Mouse (Mus musculus) lung, postnatal 0 days (tissue): ENCODE results near the gene Fras1. TPM values are rescaled to one million over a fixed set of nuclear protein-coding genes. Genes with fewer than 3 reads are reported as not detected.

Experiments used
- ATAC-seq: fragments of 200-750 bp; cut with Nextera tagmentation; 2 replicates; pipeline ENCODE4 v1.8.0; 2017; ENCODE audit warnings: moderate library complexity
- DNase-seq: peaks from one replicate; pipeline ENCODE4 v3.0.0-alpha.2; 2016; ENCODE audit warnings: low spot score
- H3K27ac ChIP-seq: fragments of 300-500 bp; sonication (generic); 2 replicates; pipeline ENCODE4 v1.5.1; 2014; ENCODE audit warnings: antibody characterized with exemption, mild to moderate bottlenecking, low read length, mixed read lengths
- H3K27me3 ChIP-seq: fragments of 300-500 bp; sonication (generic); replicated peaks from 2 replicates; pipeline ENCODE4 v1.6.1; 2014; ENCODE audit warnings: low read length, mixed read lengths; ENCODE audit not compliant: insufficient read depth
- H3K36me3 ChIP-seq: fragments of 300-500 bp; sonication (generic); 2 replicates; pipeline ENCODE4 v1.6.1; 2014; ENCODE audit warnings: low read length, mixed read lengths; ENCODE audit not compliant: insufficient read depth
- H3K4me1 ChIP-seq: fragments of 300-500 bp; sonication (generic); 2 replicates; pipeline ENCODE4 v1.6.1; 2014; ENCODE audit warnings: antibody characterized with exemption, low read depth, low read length, mixed read lengths; ENCODE audit not compliant: insufficient read depth
- H3K4me2 ChIP-seq: fragments of 300-500 bp; sonication (generic); replicated peaks from 2 replicates; pipeline ENCODE4 v1.6.1; 2014; ENCODE audit warnings: low read depth, mild to moderate bottlenecking, low read length, moderate library complexity, mixed read lengths
- H3K4me3 ChIP-seq: fragments of 300-500 bp; sonication (generic); 2 replicates; pipeline ENCODE4 v1.5.1; 2014; ENCODE audit warnings: low read depth, low read length
- H3K9ac ChIP-seq: fragments of 300-500 bp; sonication (generic); replicated peaks from 2 replicates; pipeline ENCODE4 v1.6.1; 2014; ENCODE audit warnings: low read depth, mild to moderate bottlenecking
- H3K9me3 ChIP-seq: fragments of 300-500 bp; sonication (generic); 2 replicates; pipeline ENCODE4 v1.6.1; 2016; ENCODE audit warnings: low read length, mixed read lengths
- CTCF ChIP-seq: IDR thresholded peaks from 2 replicates; pipeline ENCODE4 v1.5.1; 2016; ENCODE audit warnings: antibody characterized with exemption, mild to moderate bottlenecking
- EP300 ChIP-seq: IDR thresholded peaks from 2 replicates; pipeline ENCODE4 v1.6.1; 2016; ENCODE audit warnings: antibody characterized with exemption, mild to moderate bottlenecking, control low read depth
- whole genome bisulfite sequencing: fragments of 180-500 bp; shearing (Covaris S2); extraction: QIAGEN DNeasy Blood & Tissue Kit; methylation state at CpG from one replicate; pipeline ENCODE4 v1.1.7; 2014; 5-methylcytosine and 5-hydroxymethylcytosine counted together
- polyA plus RNA-seq: library from polyadenylated mRNA; unstranded; fragments of >200 nt; fragmentation: Nextera tagmentation; extraction: Ambion mirVana; gene quantifications from 2 replicates; pipeline ENCODE4 v1.2.1, GENCODE M21; 2015

Gene Fras1
- polyA plus RNA-seq, 1 experiment from 2014 or later = 8.0 TPM

DNA sequence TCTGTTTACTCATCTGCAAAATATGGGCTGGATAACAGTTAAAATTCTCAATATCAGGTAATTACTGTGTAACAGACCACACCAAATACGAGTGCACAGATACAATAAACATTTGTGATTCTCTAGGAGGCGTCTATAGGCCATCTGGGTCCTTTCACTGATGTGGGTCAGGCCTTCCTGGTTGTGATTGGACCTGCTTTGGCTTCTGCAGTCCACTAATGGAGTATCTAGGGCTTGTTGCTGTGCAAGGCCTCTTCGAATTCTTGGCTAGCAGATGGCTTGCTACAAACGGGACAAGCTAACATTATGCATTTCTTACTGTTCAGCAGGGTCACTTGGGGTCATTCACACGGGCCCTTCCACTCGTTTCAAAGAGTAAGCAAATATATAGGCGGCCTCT, 92.7 kb downstream of the Fras1 start:
- no peak for TF ChIP-seq CTCF
- no peak for TF ChIP-seq EP300
- no peaks in the 10 kb centered on the region for H3K36me3 ChIP-seq
- no peak for ATAC-seq

DNA sequence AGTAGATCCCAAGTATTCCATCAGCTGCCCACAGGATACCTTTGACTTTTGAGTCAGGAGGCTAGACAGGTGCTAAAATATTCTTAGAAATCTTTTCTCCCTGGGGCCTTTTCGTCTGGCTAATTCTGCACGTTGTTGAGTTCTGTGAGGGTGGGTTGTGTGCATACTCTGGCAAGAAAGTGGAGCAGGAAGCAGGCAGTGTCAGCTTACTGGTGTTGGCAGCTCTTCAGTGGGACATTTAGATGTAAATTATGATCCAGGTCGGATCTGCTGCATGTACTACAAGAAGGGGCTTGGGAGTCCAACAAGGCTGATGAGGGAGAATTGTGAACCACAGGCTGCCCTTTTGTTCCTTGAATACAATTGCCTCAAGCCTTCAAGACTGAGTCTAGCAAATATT, 98.2 kb downstream of the Fras1 start:
- Histone ChIP-seq H3K27me3 (no peaks in the 10 kb centered on the region), H3K4me2 (no peak overlapping the region), H3K36me3 (no peaks in the 10 kb centered on the region), H3K4me3 (no peak overlapping the region), H3K27ac (no peak overlapping the region), H3K9me3 (no peaks in the 10 kb centered on the region), H3K9ac (no peak overlapping the region), H3K4me1 (no peaks in the 10 kb centered on the region)
- DNase-seq (no peak), ATAC-seq (no peak)
- 25% methylated on average over 3 of the region's 3 CpGs for WGBS
- TF ChIP-seq CTCF (no peak), EP300 (no peak)

More for the DNA sequence above, 92.7 kb downstream of the Fras1 start:
- no peak overlapping the region for H3K9ac ChIP-seq
- H3K4me2 ChIP-seq = no peak overlapping the region
- WGBS = 23% methylated on average over 7 of the region's 7 CpGs
- H3K9me3 ChIP-seq = no peaks in the 10 kb centered on the region
- no peak overlapping the region for H3K27ac ChIP-seq
- no peaks in the 10 kb centered on the region; the same call in 1 of the 2 replicates for H3K4me1 ChIP-seq
- no peaks in the 10 kb centered on the region for H3K27me3 ChIP-seq
- DNase-seq = no peak
- no peak overlapping the region for H3K4me3 ChIP-seq

DNA sequence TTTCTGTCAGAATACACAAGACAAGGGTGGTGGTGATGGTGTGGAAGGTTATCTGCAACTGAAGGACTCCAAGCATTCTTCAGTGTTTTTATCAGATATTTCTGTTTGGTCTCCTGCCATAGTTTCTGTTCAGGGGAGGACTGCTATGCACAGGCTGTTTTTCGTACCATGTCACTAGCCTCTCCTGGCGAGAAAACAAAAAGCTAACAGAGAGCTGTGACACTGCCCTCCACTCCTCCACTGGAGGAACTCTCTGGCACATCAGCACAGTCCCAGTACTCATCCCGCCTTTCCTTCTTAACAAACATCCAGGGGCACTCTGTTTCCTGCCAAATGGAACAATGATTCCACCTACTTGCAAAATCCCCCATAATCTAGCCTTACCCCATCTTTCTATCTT, 101.7 kb downstream of the Fras1 start:
- no peak overlapping the region for H3K4me2 ChIP-seq
- no peak overlapping the region for H3K27ac ChIP-seq
- ATAC-seq = peak; percentile 60; the same call in 1 of the 2 replicates

DNA sequence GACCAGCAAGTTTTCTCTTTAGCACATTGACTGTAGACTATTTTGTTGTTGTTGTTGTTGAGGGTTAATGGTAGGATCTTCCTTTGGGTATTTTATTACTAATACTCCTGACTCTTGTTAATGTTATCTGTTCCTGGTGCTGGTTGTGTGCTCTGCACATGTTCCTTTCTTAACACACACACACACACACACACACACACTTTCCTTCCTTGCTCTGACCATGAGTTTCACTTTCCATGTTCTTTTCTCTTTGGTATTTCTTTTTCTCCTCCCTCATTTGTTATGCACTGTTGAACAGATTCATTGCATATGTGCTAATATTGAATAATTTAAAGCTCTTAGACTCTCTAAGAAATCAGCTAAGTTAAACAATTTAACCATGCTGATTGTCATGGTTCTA, 105.2 kb downstream of the Fras1 start:
- Histone ChIP-seq H3K4me1 (no peaks in the 10 kb centered on the region), H3K9me3 (no peaks in the 10 kb centered on the region), H3K9ac (no peak overlapping the region), H3K27me3 (no peaks in the 10 kb centered on the region), H3K27ac (no peak overlapping the region), H3K4me3 (no peak overlapping the region), H3K36me3 (no peaks in the 10 kb centered on the region), H3K4me2 (no peak overlapping the region)
- no peak for TF ChIP-seq CTCF
- TF ChIP-seq EP300 = no peak
- DNase-seq (no peak), ATAC-seq (no peak)

More for the DNA sequence above, 101.7 kb downstream of the Fras1 start:
- DNase-seq = peak; percentile 45
- TF ChIP-seq CTCF (no peak), EP300 (no peak)
- Histone ChIP-seq H3K36me3 (no peaks in the 10 kb centered on the region), H3K27me3 (no peaks in the 10 kb centered on the region), H3K4me3 (no peak overlapping the region), H3K4me1 (no peaks in the 10 kb centered on the region), H3K9me3 (no peaks in the 10 kb centered on the region), H3K9ac (no peak overlapping the region)
- 34% methylated on average over 3 of the region's 3 CpGs for WGBS

DNA sequence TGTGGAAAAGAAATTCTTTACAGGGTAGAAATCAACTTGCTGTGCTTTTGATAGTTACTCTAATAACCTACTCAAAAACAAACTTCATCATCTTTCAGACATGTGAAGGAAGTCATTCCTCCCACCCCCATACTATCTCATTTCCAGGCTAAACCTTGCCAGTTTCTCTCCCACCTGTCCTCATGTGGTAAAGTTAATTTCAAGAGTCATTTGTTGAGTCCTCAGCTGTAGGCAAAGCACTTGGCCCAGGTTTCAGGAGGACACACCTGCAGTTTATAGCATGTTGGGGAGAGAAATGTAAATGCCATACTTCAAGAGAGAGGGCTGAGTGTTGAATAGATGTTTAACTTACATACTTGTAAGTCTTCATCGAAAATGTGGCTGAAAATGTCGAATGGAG, 107.4 kb downstream of the Fras1 start:
- H3K9ac ChIP-seq = no peak overlapping the region
- H3K27me3 ChIP-seq = no peaks in the 10 kb centered on the region
- H3K4me1 ChIP-seq = no peaks in the 10 kb centered on the region
- no peak for DNase-seq
- WGBS = 59% methylated on average over 2 of the region's 2 CpGs
- H3K36me3 ChIP-seq = no peaks in the 10 kb centered on the region
- H3K4me3 ChIP-seq = no peak overlapping the region
- TF ChIP-seq CTCF (no peak), EP300 (no peak)
- ATAC-seq = no peak
- no peak overlapping the region for H3K27ac ChIP-seq
- no peak overlapping the region for H3K4me2 ChIP-seq
- no peaks in the 10 kb centered on the region for H3K9me3 ChIP-seq

DNA sequence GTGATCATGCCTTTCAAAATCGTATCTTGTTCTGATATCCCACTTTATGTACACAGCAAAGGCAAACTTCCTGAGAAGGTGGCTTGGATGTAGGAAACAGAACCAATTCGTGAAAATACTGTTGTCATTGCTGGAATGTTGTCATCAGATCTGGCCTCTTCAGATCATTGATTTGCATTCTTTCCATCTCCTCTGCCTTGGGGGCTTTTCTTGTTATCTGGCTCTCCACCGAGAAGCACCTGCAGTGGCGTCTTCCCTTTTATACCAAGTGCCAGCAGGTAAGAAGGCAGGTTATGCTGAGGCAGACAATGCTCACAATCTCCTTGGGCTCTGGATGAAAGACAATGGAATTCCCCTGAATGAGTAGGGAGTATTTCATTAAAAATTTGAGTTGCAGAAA, 108.3 kb downstream of the Fras1 start:
- H3K9ac ChIP-seq = no peak overlapping the region
- H3K27me3 ChIP-seq = no peaks in the 10 kb centered on the region
- TF ChIP-seq EP300 = no peak
- TF ChIP-seq CTCF = no peak
- no peak for DNase-seq
- no peak for ATAC-seq
- no peak overlapping the region for H3K4me2 ChIP-seq
- no peaks in the 10 kb centered on the region for H3K36me3 ChIP-seq
- no peak overlapping the region for H3K27ac ChIP-seq
- H3K4me3 ChIP-seq = no peak overlapping the region
- H3K4me1 ChIP-seq = no peaks in the 10 kb centered on the region
- no peaks in the 10 kb centered on the region for H3K9me3 ChIP-seq
- WGBS = 49% methylated on average over 4 of the region's 4 CpGs

DNA sequence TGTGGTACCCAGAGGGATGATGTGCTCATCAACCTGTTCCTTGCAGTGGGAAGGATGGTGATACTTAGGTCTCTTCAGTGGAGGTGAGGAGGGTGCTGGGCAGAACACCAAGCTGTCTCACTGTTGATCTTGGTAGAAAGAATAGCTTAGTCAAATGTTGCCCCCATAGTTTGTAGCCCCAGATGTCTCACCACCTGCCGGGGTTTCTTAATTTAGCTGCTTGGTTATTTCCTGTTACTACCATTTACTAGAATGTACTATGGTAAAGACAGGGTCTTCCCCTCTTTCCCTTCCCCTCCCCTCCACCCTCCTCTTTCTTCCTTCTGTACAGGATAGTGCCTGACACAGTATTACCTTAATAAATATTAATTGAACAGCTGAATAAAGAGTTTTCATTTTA, 118.7 kb downstream of the Fras1 start:
- H3K27ac ChIP-seq = no peak overlapping the region
- H3K4me3 ChIP-seq = no peak overlapping the region
- ATAC-seq (no peak), DNase-seq (no peak)
- WGBS = 83% methylated on average over 1 of the region's 1 CpGs
- no peak for TF ChIP-seq CTCF
- TF ChIP-seq EP300 = no peak
- H3K4me2 ChIP-seq = no peak overlapping the region
- H3K4me1 ChIP-seq = no peaks in the 10 kb centered on the region
- no peaks in the 10 kb centered on the region for H3K36me3 ChIP-seq
- no peaks in the 10 kb centered on the region for H3K9me3 ChIP-seq
- no peak overlapping the region for H3K9ac ChIP-seq
- no peaks in the 10 kb centered on the region for H3K27me3 ChIP-seq
